Mouse (Mus musculus) C2C12 (cell line): Measurements from ENCODE around the gene 1700025C18Rik.

Source experiments
- CEBPB ChIP-seq: IDR thresholded peaks from one replicate; pipeline ENCODE4 v1.6.1; 2011; ENCODE audit warnings: low read depth, mild to moderate bottlenecking, control low read depth, moderate library complexity
- CTCF ChIP-seq: IDR thresholded peaks from one replicate; pipeline ENCODE4 v1.5.1; 2011; ENCODE audit not compliant: control insufficient read depth, insufficient read depth, insufficient read length
- FOSL1 ChIP-seq: IDR thresholded peaks from one replicate; pipeline ENCODE4 v1.8.0; 2011; ENCODE audit warnings: mild to moderate bottlenecking, low read length; ENCODE audit not compliant: poor library complexity, insufficient read depth, severe bottlenecking
- MAX ChIP-seq: IDR thresholded peaks from one replicate; pipeline ENCODE4 v1.6.1; 2011; ENCODE audit warnings: mild to moderate bottlenecking, control low read depth
- MYOD1 ChIP-seq: IDR thresholded peaks from one replicate; pipeline ENCODE4 v1.6.1; 2011; ENCODE audit warnings: low read depth; ENCODE audit not compliant: control insufficient read depth, insufficient read length
- MYOG ChIP-seq: IDR thresholded peaks from one replicate; pipeline ENCODE4 v1.6.1; 2011; ENCODE audit not compliant: control insufficient read depth, insufficient read length; ENCODE audit errors: extremely low read depth
- USF1 ChIP-seq: IDR thresholded peaks from one replicate; pipeline ENCODE4 v1.6.1; 2011; ENCODE audit warnings: low read depth, mild to moderate bottlenecking, control low read depth, moderate library complexity

- TF ChIP-seq CTCF (no peak), MYOG (no peak), USF1 (no peak), CEBPB (no peak), MAX (no peak), MYOD1 (no peak), FOSL1 (no peak)
Measured at GRCm38 (mm10) chr2:165056377-165057085, 34.0 kb downstream of the 1700025C18Rik start.
